Mouse (Mus musculus) gastrocnemius, postnatal 4 days (tissue): Measurements from ENCODE around the gene Foxf1. TPM values are rescaled to one million over a fixed set of nuclear protein-coding genes. Genes with fewer than 3 reads are reported as not detected.

Source experiments
- DNase-seq, 2 experiments: peaks; one replicate each; pipeline ENCODE4 v3.0.0; 2021 to 2022; ENCODE audit warnings: low spot score in 2 of 2, mixed read lengths in 2 of 2
- long read RNA-seq, 2 experiments: library from polyadenylated mRNA; stranded (forward); transcript quantifications; one replicate each; pipeline ENCODE4 v2.0.0; 2021
- total RNA-seq, 2 experiments: library from RNA; stranded (reverse); gene quantifications; 2 replicates each; pipeline ENCODE4 v1.2.3; 2021

Foxf1 gene
- under 1 TPM; 0.25 to 0.39 TPM for total RNA-seq
- long read RNA-seq, experiment 1: 0 reads
- long read RNA-seq, experiment 2, partial matches to known transcripts: 0 of 2 reads
- long read RNA-seq, experiment 2, other reads (novel, unspliced or antisense): 0 of 2 reads

DNA sequence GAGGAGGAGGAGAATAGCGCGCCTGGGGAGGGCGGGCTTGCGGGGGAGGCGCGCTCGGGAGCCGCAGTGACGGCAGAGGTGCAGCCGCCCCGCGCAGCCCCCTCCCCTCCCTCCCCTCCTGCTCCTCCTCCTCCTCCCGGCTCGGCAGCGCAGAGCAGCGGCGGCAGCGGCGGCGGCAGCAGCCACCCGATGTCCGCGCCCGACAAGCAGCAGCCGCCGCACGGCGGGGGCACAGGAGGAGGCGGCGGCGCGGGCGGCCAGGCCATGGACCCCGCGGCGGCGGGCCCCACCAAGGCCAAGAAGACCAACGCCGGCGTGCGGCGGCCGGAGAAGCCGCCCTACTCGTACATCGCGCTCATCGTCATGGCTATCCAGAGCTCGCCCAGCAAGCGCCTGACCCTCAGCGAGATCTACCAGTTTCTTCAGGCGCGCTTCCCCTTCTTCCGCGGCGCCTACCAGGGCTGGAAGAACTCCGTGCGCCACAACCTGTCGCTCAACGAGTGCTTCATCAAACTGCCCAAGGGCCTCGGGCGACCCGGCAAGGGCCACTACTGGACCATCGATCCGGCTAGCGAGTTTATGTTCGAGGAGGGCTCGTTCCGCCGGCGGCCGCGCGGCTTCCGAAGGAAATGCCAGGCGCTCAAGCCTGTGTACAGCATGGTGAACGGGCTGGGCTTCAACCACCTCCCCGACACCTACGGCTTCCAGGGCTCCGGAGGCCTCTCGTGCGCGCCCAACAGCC, at the start of gene Foxf1:
Foxf1 (plus strand) TSS at position 177 of the 742 bp plus-strand sequence.
- no peak for DNase-seq

DNA sequence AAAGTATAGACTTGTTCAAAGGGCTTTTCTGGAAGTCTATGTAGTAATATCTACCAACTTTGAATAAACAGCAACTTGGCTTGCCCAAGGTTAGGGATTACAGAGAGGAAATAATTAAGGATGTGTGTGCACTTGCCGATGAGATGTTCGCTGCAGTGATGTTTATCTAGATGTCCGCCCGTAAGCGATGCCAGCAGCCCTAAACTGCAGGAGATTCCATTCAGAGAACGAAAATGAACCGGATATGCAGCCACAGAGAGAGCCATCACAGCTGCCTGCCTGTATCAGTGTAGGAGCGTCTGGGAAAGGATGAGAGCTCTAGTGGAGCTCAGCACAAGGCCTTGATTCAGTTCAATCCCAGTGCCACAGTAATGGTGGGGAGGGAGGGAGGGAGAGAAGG, 48.6 kb upstream of the Foxf1 start:
- no peak for DNase-seq

DNA sequence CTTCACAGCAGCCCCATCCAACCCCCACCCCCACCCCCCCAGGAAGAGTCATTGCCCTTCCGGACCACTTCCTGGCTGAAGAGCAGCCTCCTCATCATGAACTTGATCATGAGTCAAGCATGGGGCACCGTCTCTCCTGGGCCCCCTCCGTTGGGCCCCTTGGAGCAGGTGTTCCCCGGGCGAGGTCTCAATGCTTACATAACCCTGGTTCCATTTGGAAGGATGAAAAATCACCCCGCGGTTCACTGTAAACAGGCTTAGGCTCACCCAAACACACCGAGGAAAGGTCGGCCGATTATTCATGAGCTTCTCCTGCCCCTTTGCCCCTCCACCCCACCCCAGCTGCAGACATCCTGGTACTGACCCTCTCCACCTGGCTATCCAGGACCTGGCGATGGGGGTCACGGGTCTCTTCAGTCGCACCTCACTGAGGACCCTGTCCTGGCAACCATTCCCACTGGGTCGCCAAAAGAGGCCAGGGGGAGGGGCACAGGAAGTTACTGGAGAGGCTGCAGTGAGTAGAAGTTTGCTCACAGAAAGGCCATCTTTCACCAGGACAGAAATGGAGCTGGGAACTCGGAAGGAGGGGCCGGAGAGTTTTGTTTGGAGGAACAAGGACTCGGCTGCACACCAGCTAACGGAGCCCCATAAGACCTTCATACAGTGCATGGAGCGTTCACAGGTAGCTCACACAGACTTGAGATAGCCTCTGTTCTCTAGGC, 40.3 kb upstream of the Foxf1 start:
- no peak for DNase-seq

DNA sequence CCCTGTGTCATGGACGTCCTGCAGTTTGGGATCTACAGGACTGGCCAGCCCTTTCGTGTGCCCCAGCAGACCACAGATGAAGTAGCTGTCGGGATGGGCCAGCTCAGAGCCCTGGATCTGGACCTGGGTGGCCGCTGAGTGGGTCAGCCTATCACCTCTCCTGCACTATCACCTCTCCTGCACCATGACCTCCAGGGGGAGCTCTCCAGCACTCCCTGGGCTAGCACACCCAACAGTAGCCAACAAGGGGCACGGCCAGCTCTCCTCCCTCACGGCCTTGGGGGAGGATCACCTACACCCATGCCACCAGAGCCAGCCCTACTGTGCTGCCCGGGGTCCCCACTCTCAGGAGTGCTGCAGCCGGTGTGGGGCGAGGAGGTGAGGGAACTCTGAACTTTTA, 36.7 kb upstream of the Foxf1 start:
- no peak for DNase-seq

DNA sequence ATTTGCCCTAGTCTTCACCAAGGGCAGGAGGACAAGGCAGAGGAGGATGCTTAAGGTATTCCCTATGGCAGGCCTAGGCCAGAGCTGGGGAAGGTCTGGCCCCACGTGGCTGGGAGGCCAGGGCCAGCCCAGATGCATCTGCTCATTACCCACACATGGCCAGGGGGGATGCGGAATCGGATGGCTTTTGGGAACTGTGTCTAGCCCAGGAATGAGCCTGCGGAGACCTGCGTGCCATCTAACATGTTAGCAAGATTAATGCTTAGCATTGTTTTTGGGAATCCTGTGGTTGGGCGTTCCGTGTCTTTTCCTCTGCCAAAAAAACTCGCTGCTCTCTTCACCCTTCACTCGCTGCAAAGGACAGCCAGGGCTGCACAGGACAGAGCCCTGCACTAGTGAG, 26.1 kb upstream of the Foxf1 start:
- no peak for DNase-seq

DNA sequence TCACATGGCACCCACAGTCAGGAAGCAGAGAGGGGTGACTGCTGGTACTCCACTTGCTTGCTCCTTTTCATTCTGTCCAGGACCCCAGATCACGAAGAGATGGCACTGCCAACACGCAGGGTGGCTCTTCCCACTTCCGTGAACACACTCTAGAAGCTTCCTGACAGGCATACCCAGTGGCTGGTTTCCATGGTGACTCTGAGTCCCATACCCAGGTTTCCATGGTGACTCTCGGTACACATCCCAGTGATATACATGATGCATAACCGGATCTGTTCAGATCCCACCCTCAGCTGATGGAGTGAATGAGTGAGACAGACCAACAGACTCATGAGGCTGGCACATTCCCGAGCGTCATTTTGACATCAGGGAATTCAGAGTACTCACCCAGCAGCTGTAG, 25.1 kb upstream of the Foxf1 start:
- no peak for DNase-seq

DNA sequence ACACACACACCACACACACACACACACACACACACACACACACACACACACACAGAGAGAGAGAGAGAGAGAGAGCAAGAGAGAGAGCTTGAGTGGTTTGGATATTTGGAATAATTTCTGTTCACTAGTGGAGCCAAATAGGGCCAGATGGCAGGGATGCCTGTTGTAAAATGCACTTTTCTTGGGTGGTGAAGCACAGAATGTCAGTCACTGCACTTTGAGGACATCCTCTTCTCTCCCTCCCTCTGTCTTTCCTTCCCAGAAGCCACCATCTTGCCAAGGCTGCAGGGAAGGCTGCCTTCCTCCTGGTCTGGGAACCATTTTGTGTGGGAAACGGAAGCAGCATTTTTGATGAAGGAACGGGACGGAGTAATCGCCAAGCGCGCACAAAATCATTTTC, 21.7 kb upstream of the Foxf1 start:
- no peak for DNase-seq

DNA sequence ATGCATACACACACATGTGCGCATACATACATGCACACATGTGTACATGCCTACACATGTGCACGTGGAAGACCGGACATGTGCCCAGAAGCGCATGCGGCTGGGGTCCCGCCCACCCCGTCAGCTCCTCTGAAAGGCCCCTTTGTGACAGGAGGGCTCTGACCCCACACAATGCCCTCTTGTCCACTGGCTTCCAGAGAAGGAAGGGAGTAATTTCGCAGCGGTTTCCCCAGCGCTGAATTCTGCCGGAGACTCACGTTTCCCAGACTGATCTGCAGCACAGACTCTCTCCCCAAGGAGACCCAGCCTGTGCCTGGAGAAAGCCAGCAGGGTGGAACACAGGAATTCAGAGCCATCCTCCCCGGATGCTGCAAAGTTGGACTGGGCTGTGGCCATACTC, 20.5 kb upstream of the Foxf1 start:
- no peak for DNase-seq

DNA sequence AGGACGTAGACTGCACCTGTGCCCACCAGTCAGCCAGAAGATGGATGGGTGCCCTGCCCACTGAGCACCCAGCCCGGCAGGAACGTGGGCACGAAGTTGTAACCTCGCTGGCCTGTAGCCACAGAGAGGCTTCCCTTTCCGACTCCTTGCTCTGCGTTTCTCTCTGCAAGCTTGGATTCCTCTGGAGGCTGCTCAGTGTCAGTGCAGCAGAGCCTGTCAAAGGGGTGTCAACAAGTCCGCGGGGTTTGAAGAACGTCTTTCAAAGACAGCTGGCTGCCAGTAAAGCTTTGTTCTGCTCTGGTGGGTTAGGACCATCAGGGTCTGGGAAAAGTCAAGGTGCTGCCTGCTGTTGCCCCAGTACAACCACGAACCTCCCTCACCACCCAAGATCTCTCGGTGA, 12.7 kb upstream of the Foxf1 start:
- no peak for DNase-seq

DNA sequence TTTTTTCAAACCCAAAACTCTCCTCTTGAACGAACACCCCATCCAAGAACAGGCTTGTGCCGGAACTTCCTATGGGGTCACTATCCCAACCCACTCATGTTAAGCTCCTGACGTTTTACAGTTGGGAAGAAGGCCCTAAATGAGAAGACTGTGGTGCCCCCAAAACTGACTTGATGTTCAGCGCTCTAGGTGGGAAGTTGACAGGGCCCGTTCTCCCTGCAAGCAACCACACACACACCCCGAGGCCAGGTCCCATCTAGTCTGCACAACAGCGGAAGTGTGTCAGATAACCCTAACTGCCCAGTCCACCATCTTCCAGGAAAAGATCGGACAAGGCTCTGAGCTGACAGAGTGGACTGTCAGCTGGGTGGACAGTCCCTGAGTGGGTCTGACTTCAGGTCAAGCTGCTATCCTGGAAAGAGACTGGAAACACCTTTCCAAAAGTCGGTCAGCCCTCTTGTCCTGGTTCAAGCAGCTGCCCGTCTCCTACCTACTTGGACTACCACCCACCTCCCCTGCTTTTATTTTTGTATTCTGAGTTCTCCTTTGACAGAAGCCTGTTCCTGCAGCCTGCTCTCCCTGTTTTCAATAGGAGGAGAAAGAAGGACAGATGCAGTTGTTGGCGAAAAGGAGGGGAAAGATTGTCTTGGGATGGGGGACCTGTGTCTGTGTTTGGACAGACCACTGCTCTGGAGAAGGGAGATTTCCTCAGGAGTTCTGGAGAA, 11.6 kb upstream of the Foxf1 start:
- no peak for DNase-seq

DNA sequence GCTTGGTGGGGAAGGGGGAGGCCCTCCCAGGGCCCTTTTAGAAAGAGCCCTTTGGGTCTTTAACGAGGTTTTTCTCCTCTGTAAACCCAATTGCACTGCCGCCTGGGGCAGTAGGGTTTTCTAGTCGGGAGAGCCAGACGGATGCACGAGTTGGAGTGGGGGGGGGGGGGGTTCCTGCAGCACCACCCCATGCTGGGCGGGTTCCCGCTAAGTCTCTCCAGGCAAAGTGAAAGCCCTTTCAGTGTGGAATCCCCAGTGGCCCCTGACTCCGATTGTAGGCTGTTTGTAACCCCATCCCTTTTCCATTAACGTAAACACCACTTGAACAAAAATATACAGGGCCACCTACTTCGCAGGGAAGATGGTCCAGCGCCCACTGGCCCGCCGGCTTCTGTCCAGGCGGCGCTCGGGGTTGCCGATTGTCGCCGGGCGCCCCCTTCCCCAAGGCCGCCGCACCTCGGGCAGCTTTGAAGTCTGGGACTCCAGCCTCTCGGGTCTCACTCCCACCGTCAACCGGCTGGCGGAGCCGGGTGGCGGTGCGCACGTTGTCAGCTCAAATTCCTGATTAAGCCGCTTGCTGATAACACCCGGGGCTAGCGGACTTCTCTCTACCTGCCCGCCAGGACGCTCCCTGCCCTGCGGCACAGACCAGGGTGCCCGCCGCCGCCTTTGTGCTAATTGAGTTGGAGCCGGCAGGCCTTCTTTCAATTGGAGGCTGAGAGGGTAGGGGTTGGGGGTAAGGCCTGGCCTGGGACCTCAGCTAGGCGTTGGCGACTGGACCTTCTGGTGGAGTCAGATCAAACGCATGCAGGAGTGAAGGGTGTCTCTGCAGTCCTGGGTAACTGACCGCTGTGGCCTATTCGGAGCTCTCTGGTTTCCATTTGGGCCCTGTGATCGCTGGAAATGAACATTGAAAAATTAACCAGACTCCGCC, 10.7 kb upstream of the Foxf1 start:
- DNase-seq: no peak

DNA sequence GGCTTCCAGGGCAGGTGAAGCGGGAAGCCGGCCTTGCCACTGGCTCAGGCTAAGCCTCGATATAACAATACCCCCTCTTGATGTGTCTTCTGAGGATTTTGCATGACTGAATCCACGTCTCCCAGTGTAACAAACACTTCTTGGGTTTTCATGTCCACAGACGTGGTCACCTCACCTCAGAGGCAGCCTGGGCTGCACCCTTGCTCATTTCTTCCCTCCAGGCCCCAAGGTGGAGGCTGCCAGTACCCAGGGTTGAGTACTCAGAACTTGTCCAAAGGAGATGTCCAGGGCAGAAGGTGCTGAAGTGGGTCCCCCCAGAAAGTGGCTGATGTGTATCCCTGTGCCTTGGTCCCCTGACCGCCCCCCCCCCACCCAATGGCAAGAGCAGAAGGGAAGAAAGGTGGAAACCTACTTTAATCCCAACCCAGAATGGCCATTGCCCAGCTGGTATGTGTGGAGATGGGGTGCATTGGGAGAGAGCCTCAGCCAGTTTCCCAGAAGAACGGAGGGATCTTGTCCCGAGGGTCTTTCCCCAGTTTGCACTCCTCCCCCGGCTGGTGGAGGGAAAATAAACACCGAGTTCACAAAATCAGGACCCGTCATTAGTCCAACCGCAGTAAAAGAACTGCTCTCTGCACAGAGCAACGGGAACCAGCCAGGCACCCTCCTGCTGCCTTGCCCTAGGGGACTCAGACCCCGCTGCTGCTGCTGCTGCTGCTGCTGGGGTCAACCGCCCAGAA, 9.9 kb upstream of the Foxf1 start:
- DNase-seq: no peak

DNA sequence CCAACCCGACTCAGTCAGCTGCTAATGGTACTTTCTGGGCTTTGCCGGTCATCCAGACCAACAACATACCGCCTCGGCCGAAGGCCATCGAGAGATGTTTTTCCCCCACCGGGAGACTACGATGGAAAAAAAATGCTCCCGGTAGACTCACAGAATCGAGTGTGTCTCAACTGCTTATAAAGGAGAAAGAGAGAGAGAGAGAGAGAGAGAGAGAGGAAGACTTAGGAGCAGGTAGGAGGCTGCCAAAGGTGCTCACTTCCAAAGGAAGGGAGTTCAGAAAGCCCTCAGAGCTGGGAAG, 9.4 kb upstream of the Foxf1 start:
- no peak for DNase-seq

DNA sequence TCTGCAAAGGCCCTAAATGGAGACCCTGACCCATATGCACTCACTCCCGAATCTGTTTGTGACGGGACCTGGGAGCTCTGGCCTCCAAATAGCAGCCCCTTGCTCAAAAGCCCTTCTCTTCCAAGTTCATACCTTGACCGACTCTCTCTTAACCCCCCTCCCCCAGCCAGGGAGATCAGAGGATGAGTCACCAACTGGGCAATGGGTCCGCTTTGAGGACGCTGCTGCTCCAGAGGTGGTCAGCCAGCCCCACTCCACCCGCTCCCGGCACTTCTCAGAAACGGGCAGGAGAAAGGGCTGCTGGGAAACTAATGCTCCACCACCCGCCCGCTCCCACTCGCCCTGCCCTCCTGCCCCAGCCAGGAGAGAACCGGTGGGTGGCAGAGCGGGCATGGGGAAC, 8.2 kb upstream of the Foxf1 start:
- DNase-seq: no peak

DNA sequence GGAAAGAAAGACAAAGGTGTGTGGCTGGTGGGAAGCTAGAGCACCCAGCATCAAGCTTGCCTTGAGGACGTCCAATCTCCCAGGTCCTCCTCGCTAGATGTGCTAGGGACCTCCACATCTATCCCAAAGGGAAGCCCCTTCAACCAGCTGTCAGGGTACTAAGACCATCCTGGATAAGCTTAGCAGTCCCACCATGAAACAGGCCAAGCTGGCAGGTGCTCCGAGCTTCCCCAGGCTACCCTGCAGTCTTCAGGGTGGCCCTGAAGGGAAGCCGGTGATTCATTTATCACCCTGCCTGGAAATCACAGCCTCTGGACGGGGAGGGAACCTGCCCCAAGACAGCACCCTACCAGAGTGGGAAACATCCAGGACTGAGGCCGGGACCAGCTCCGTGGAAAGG, 7.6 kb upstream of the Foxf1 start:
- no peak for DNase-seq

DNA sequence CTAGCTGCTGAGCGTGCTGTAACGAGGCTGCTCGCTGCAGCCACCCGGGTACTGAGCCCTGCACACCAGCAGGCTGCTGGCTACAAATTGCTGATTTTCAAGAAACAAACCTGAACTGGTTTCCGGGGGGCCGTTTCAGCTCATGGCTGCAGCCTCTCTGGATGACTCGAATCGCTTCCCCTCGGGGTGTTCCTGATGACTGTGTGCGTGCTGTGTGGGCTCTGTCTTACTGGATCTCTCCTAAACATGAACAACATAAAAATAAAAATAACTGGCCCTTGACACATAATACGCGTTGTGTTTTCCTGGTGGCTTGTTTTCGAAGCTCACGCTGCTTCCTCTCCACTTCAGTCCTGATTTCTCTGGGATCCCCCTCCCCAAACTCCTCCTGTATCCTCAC, 5.5 kb upstream of the Foxf1 start:
- DNase-seq: no peak

DNA sequence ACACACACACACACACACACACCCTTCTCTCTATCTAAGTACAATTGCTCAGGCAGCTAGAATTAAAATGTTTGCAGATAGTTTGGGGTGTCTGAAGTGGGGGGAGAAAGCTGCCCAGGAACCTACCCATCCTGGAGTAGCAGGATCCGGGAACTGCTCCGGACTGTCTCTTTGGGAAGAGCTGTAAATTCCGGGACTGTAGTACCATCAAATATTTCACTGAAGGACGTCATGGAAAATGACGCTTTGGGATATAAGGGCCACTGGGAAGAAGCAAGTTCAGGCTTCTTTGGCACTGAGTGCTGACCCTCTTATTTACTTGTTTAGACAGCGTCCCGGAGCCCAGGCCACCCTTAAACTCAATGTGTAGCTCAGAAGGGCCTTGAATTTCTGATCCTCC, 5.0 kb upstream of the Foxf1 start:
- no peak for DNase-seq

DNA sequence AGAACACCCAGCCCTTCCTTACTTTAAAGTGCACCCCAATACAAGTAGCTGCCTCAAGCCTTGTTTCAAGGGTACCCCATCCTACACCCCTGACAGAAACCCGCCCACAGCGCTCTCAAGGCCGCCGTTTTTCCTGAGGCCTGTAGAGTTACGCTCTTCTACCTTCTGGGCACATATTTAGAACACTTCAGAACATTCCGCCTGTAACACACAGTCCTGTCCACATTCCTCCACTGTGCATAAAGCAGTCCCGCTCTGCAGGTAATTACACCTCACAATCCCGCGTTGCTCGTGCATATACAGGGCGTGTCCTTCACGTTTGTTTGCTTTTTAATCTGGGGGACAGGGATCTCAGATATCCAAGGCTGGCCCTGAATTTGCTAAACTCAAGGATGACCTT, 4.2 kb upstream of the Foxf1 start:
- no peak for DNase-seq

DNA sequence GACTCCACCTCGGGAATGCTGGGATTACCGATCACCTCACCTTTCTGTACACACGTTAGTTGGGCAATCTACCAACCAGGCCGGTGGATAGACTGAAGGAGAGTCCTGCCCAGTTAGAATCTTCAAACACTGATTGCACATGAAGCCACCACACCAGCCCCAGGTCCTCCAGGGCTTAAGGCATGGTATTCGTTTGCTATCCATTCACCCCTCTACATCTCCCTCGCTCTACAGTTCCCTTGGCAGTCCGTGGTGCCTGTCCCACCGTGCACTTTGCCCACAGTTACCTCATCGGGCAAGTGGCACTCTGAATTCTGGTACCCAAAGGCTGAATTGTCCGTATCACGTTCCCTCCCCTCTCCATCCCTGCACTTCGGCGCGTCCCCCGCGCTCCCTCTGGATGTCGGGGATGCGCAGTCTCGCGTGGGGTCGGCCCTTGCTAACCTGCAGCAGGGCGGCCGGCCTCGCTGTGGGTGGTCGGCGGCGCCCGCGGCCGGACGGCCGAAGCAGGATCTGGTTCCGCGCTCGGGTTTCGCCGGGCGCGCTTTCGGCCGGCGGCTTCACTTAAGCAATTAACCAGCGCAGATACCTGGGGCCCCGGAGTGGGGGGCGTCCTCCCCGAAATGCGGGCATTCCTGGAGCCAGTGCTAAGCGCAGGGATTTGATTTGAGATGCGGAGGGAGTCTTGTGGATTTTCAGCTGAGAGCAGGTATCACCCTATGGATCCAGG, 3.7 kb upstream of the Foxf1 start:
- no peak for DNase-seq

DNA sequence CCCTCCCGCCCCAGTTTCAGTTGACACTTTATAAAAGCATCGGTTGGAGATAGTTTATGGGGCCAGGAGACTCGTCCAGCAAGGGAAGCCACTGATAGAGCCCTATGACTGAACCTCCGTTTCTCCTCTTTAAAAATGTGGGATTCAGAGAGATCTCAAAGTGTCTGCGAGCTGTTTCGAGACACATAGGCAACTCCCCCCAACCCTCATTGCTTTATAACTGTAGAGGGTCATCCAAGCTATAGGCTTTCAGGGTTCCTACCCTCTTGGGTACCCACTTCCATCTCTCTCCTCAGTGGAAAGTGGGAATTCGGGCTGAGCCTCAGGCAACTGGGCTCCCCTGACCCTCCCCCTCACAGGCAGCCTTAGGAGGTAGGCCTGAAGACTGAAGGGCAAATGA, 2.8 kb upstream of the Foxf1 start:
- DNase-seq: no peak
